Mouse (Mus musculus) liver, embryonic 15.5 days (tissue): Measurements from ENCODE around the gene Osbpl10. TPM values are rescaled to one million over a fixed set of nuclear protein-coding genes. Genes with fewer than 3 reads are reported as not detected.
"Not testable (repeated sequence)": the region's sequence is repeated elsewhere in the genome, so short reads cannot be mapped to it uniquely, and the experiment has no call there.

Source experiments
- ATAC-seq: fragments of 200-750 bp; cut with Nextera tagmentation; 2 replicates; pipeline ENCODE4 v1.8.0; 2017; ENCODE audit warnings: moderate number of reproducible peaks, mild to moderate bottlenecking, moderate library complexity; ENCODE audit not compliant: insufficient read depth
- H3K27ac ChIP-seq: fragments of 300-500 bp; sonication (generic); replicated peaks from 2 replicates; pipeline ENCODE4 v1.5.1; 2015; ENCODE audit warnings: mild to moderate bottlenecking, inconsistent platforms
- H3K27me3 ChIP-seq: fragments of 300-500 bp; sonication (generic); 2 replicates; pipeline ENCODE4 v1.6.1; 2015; ENCODE audit warnings: mild to moderate bottlenecking, inconsistent platforms
- H3K36me3 ChIP-seq: fragments of 300-500 bp; sonication (generic); replicated peaks from 2 replicates; pipeline ENCODE4 v1.6.1; 2015; ENCODE audit warnings: moderate library complexity, mild to moderate bottlenecking, inconsistent platforms
- H3K4me1 ChIP-seq: fragments of 300-500 bp; sonication (generic); replicated peaks from 2 replicates; pipeline ENCODE4 v1.6.1; 2015; ENCODE audit warnings: inconsistent platforms
- H3K4me2 ChIP-seq: fragments of 300-500 bp; sonication (generic); 2 replicates; pipeline ENCODE4 v1.6.1; 2015; ENCODE audit warnings: moderate library complexity, mild to moderate bottlenecking, inconsistent platforms
- H3K4me3 ChIP-seq: fragments of 300-500 bp; sonication (generic); replicated peaks from 2 replicates; pipeline ENCODE4 v1.5.1; 2015; ENCODE audit warnings: mild to moderate bottlenecking, inconsistent platforms
- H3K9ac ChIP-seq: fragments of 300-500 bp; sonication (generic); 2 replicates; pipeline ENCODE4 v1.6.1; 2015; ENCODE audit warnings: moderate library complexity, mild to moderate bottlenecking, inconsistent platforms
- H3K9me3 ChIP-seq: fragments of 300-500 bp; sonication (generic); replicated peaks from 2 replicates; pipeline ENCODE4 v1.6.1; 2016; ENCODE audit warnings: inconsistent platforms
- WGBS: fragments of 180-500 bp; shearing (Covaris S2); methylation state at CpG from one replicate; pipeline ENCODE4 v1.1.7; 2015; ENCODE audit warnings: mixed read lengths; ENCODE audit not compliant: insufficient replicate concordance; 5-methylcytosine and 5-hydroxymethylcytosine counted together
- polyA plus RNA-seq: library from polyadenylated mRNA; unstranded; fragments of >200 nt; fragmentation: Nextera tagmentation; extraction: Ambion mirVana; gene quantifications from 2 replicates; pipeline ENCODE4 v1.2.1, GENCODE M21; 2015

Osbpl10 gene
- polyA plus RNA-seq, 1 experiment from 2014 or later = 0.12 TPM

- no peak overlapping the region for H3K4me3 ChIP-seq
- H3K4me2 ChIP-seq = no peak overlapping the region
- H3K9me3 ChIP-seq = no peaks in the 10 kb centered on the region
- peaks cover 6% of the 10 kb centered on the region for H3K4me1 ChIP-seq
- no peak for ATAC-seq
- H3K27me3 ChIP-seq = no peaks in the 10 kb centered on the region
- H3K36me3 ChIP-seq = no peaks in the 10 kb centered on the region
- WGBS = 15% methylated on average over 1 of the region's 1 CpGs
- no peak overlapping the region for H3K9ac ChIP-seq
- no peak overlapping the region for H3K27ac ChIP-seq
Observed at GRCm38 (mm10) chr9:114952866-114953265, 25.5 kb upstream of the Osbpl10 start.

- H3K27ac ChIP-seq = no peak overlapping the region
- ATAC-seq = no peak
- WGBS = 76% methylated on average over 11 of the region's 11 CpGs
- no peaks in the 10 kb centered on the region for H3K27me3 ChIP-seq
- H3K9ac ChIP-seq = no peak overlapping the region
- no peak overlapping the region for H3K4me3 ChIP-seq
- no peaks in the 10 kb centered on the region for H3K36me3 ChIP-seq
- H3K4me2 ChIP-seq = no peak overlapping the region
- no peaks in the 10 kb centered on the region for H3K9me3 ChIP-seq
- H3K4me1 ChIP-seq = peaks cover 2% of the 10 kb centered on the region
Observed at GRCm38 (mm10) chr9:114955340-114955739, 23.0 kb upstream of the Osbpl10 start.

- no peak overlapping the region for H3K27ac ChIP-seq
- no peak for ATAC-seq
- H3K9me3 ChIP-seq = no peaks in the 10 kb centered on the region
- no peak overlapping the region for H3K9ac ChIP-seq
- no peaks in the 10 kb centered on the region for H3K36me3 ChIP-seq
- no peaks in the 10 kb centered on the region for H3K4me1 ChIP-seq
- no peak overlapping the region for H3K4me3 ChIP-seq
- no peaks in the 10 kb centered on the region for H3K27me3 ChIP-seq
- WGBS = 35% methylated on average over 5 of the region's 5 CpGs
- H3K4me2 ChIP-seq = no peak overlapping the region
Observed at GRCm38 (mm10) chr9:114956945-114957344, 21.4 kb upstream of the Osbpl10 start.

- no peak for ATAC-seq
- Histone ChIP-seq H3K27me3 (no peaks in the 10 kb centered on the region), H3K36me3 (no peaks in the 10 kb centered on the region), H3K9ac (no peak overlapping the region), H3K4me3 (no peak overlapping the region), H3K9me3 (no peaks in the 10 kb centered on the region), H3K4me2 (no peak overlapping the region), H3K27ac (no peak overlapping the region), H3K4me1 (no peaks in the 10 kb centered on the region)
- WGBS = 57% methylated on average over 4 of the region's 4 CpGs
Observed at GRCm38 (mm10) chr9:114960043-114960789, 18.2 kb upstream of the Osbpl10 start.

DNA sequence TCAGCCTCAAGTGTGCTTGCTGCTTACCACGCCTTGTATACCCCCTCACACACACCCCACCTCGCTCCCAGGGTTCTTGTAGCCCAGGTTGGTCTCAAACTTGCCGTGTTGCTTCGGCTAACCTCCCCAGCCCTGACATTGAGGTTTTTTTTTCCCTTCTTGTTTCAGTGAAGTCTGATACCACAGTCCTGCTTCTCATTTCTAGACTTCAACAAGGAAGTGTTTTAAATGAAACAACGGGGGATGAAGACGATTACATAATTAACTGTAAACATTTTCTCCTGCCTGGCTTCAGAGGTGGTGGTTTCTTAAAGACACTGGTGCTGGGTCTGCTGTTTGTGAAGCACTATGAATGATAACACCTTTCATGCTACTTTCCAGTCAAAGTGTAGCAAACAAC is 17.5 kb upstream of the Osbpl10 start:
- H3K27ac ChIP-seq = no peak overlapping the region

GRCm38 (mm10) chr9:114964093-114964492 is 14.3 kb upstream of the Osbpl10 start:
- H3K9me3 ChIP-seq = no peaks in the 10 kb centered on the region
- 40% methylated on average over 3 of the region's 3 CpGs for WGBS

More for the DNA sequence above, 17.5 kb upstream of the Osbpl10 start:
- 41% methylated on average over 6 of the region's 6 CpGs for WGBS
- Histone ChIP-seq H3K27me3 (no peaks in the 10 kb centered on the region), H3K9me3 (no peaks in the 10 kb centered on the region), H3K4me2 (no peak overlapping the region), H3K4me1 (no peaks in the 10 kb centered on the region), H3K4me3 (no peak overlapping the region), H3K9ac (no peak overlapping the region), H3K36me3 (no peaks in the 10 kb centered on the region)
- ATAC-seq = no peak

DNA sequence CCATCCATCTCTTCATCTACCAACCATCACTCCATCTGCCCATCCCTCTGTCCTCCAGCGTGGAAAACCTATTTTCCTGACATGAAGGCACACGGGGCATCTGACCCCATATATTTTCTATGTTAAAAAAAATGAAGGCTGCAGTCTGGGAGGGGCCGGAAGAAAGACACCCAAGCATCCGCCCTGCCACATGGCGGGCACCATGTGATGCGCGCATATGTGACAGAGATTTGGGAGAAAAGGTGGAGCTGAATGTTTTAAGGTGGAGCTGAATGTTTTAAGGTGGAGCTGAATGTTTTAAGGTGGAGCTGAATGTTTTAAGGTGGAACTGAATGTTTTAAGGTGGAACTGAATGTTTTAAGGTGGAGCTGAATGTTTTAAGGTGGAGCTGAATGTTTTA is 12.1 kb upstream of the Osbpl10 start:
- H3K9ac ChIP-seq, H3K27ac ChIP-seq, H3K9me3 ChIP-seq, H3K4me1 ChIP-seq, H3K4me3 ChIP-seq, H3K27me3 ChIP-seq, ATAC-seq, H3K36me3 ChIP-seq, H3K4me2 ChIP-seq: not testable (repeated sequence)
- 69% methylated on average over 7 of the region's 7 CpGs for WGBS

More at GRCm38 (mm10) chr9:114964093-114964492, 14.3 kb upstream of the Osbpl10 start:
- no peak overlapping the region for H3K4me2 ChIP-seq
- H3K4me1 ChIP-seq = no peaks in the 10 kb centered on the region
- H3K27ac ChIP-seq = no peak overlapping the region
- H3K27me3 ChIP-seq = no peaks in the 10 kb centered on the region
- no peak overlapping the region for H3K9ac ChIP-seq
- no peaks in the 10 kb centered on the region for H3K36me3 ChIP-seq
- no peak overlapping the region for H3K4me3 ChIP-seq
- ATAC-seq = no peak

- H3K4me1 ChIP-seq = no peaks in the 10 kb centered on the region
- H3K9me3 ChIP-seq = no peaks in the 10 kb centered on the region
- H3K27ac ChIP-seq = no peak overlapping the region
- H3K27me3 ChIP-seq = peaks cover 60% of the 10 kb centered on the region
- H3K36me3 ChIP-seq = no peaks in the 10 kb centered on the region
- H3K4me2 ChIP-seq = peak overlapping the region; percentile 73
- H3K4me3 ChIP-seq = peak overlapping the region; percentile 53
- ATAC-seq = peak; percentile 31; the same call in 1 of the 2 replicates
- WGBS = 8% methylated on average over 29 of the region's 31 CpGs
- H3K9ac ChIP-seq = no peak overlapping the region
Observed at GRCm38 (mm10) chr9:114977461-114978280, 698 bp upstream of the Osbpl10 start.

GRCm38 (mm10) chr9:114979969-114980368 is 1.6 kb downstream of the Osbpl10 start:
- Histone ChIP-seq H3K4me2 (no peak overlapping the region), H3K27me3 (peaks cover 60% of the 10 kb centered on the region), H3K4me3 (no peak overlapping the region), H3K9ac (no peak overlapping the region), H3K9me3 (no peaks in the 10 kb centered on the region), H3K27ac (no peak overlapping the region), H3K36me3 (no peaks in the 10 kb centered on the region), H3K4me1 (no peaks in the 10 kb centered on the region)
- 50% methylated on average over 6 of the region's 6 CpGs for WGBS
- ATAC-seq = no peak

DNA sequence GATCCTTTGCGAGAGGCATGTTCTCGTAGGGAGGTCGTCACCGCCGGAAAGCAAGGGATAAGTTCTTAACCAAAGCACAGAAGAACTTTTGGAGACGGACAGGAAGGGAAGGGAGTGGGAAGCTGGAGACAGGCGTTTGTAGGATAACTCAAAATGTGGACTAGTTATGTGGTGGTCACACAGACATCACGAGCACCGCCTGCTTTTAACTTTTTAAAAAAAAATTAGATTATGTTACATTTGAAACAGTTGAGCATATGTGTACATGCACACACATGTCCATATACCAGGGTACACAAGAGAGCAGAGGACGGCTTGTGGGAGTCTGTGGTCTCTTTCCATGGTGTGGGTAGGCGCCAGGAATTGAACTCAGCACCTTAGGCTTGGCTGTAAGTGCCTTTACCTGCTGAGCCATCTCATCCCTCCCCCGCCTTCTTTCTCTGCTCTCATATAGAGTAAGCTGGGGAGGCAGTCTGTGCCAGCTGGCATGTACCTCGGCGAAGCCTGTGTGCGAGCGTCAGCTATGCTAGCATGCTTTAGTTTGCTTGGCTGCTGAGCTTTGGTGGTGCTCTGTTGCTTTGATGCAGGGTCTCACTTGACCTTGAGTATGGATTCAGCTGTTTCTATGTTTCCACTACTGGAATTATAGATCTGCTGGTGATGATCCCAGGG is 4.5 kb downstream of the Osbpl10 start, which contains the start of gene Rps27rt:
Gene Rps27rt (minus strand): TSS at position 51 of the 672 bp plus-strand sequence.
- no peaks in the 10 kb centered on the region for H3K36me3 ChIP-seq
- H3K4me1 ChIP-seq = no peaks in the 10 kb centered on the region
- 76% methylated on average over 16 of the region's 16 CpGs for WGBS
- no peak within 1 kb of the TSS for H3K4me3 ChIP-seq
- H3K27ac ChIP-seq = no peak within 1 kb of the TSS
- H3K27me3 ChIP-seq = peaks cover 37% of the 10 kb centered on the region
- no peaks in the 10 kb centered on the region for H3K9me3 ChIP-seq
- no peak within 1 kb of the TSS for H3K9ac ChIP-seq
- ATAC-seq = no peak
- H3K4me2 ChIP-seq = no peak within 1 kb of the TSS

GRCm38 (mm10) chr9:114985741-114986140 is 7.4 kb downstream of the Osbpl10 start:
- ATAC-seq = no peak
- Histone ChIP-seq H3K4me2 (no peak overlapping the region), H3K36me3 (no peaks in the 10 kb centered on the region), H3K4me3 (no peak overlapping the region), H3K4me1 (no peaks in the 10 kb centered on the region), H3K9me3 (no peaks in the 10 kb centered on the region), H3K27ac (no peak overlapping the region), H3K9ac (no peak overlapping the region), H3K27me3 (peaks cover 8% of the 10 kb centered on the region)
- WGBS = 81% methylated on average over 5 of the region's 5 CpGs
